Comparison of ENCODE assay signal across 8 mouse cellular contexts in genomic region chr10:78068541-78068940, GRCm38 (mm10). TPM values are rescaled to one million over a fixed set of nuclear protein-coding genes. Genes with fewer than 3 reads are reported as not detected.
A peak's percentile ranks its signal among the peaks of the same experiment; 100 is the strongest.
DNase-seq lines count a peak whose midpoint lies in the region; ATAC-seq lines count a peak whose summit lies in the region.
"Had no signal": no experiment of that assay in that cellular context is flagged by ENCODE, and none has a peak within 500 bp of the region (broad histone marks: within the 10 kb centered on the region; RNA-seq: fewer than 3 reads in every experiment).

No protein-coding gene starts in this region.

- WGBS in neural tube, embryonic 11.5 days = 24% methylated on average over 11 of the region's 11 CpGs
- WGBS in forebrain, embryonic 15.5 days = 23% methylated on average over 11 of the region's 11 CpGs
- 15% methylated on average over 11 of the region's 11 CpGs for WGBS in limb, embryonic 15.5 days

- H3K4me3 ChIP-seq in neural tube, embryonic 11.5 days (ENCODE audit: low read depth, low read length) = peak overlapping the region; percentile 61
- peak overlapping the region; percentile 54 for H3K4me3 ChIP-seq in forebrain, embryonic 15.5 days
- peak overlapping the region; percentile 61 for H3K4me3 ChIP-seq in limb, embryonic 15.5 days

- no peak for ATAC-seq in neural tube, embryonic 11.5 days (ENCODE audit: insufficient read depth, low FRiP score, low TSS enrichment)
- no peak for ATAC-seq in forebrain, embryonic 15.5 days (replicated peaks)
- ATAC-seq in limb, embryonic 15.5 days (ENCODE audit: insufficient number of reproducible peaks, low FRiP score, low TSS enrichment, low read depth) = no peak
- no peak for ATAC-seq in monocyte, adult 5-6 weeks (replicated peaks; ENCODE audit: insufficient number of reproducible peaks, low FRiP score, low TSS enrichment, poor library complexity, severe bottlenecking)

- H3K27me3 ChIP-seq in neural tube, embryonic 11.5 days (ENCODE audit: control insufficient read depth, insufficient read depth, low read length) = peaks cover 8% of the 10 kb centered on the region; the same call in 1 of the 2 replicates
- H3K27me3 ChIP-seq in forebrain, embryonic 15.5 days = peaks cover 6% of the 10 kb centered on the region; the same call in 1 of the 2 replicates
- H3K27me3 ChIP-seq in limb, embryonic 15.5 days = peaks cover 14% of the 10 kb centered on the region

- no peak overlapping the region for H3K27ac ChIP-seq in neural tube, embryonic 11.5 days (ENCODE audit: low read depth, low read length)
- H3K27ac ChIP-seq in forebrain, embryonic 15.5 days (replicated peaks) = no peak overlapping the region
- no peak overlapping the region for H3K27ac ChIP-seq in limb, embryonic 15.5 days

- peak overlapping the region; percentile 100 for H3K4me2 ChIP-seq in neural tube, embryonic 11.5 days (ENCODE audit: low read depth)
- H3K4me2 ChIP-seq in forebrain, embryonic 15.5 days (replicated peaks) = peak overlapping the region; percentile 98
- H3K4me2 ChIP-seq in limb, embryonic 15.5 days = peak overlapping the region; percentile 96

- no peak for DNase-seq in neural tube, embryonic 11.5 days (ENCODE audit: low spot score)
- no peak for DNase-seq in neural tube, embryonic 10.5 days (ENCODE audit: extremely low spot score, low spot score)
- DNase-seq in yolk sac, embryonic 10.5 days (ENCODE audit: low spot score) = peak; percentile 23
- DNase-seq in thymus, postnatal 25 days = no peak

- H3K9ac ChIP-seq in neural tube, embryonic 11.5 days (ENCODE audit: low read length) = no peak overlapping the region
- H3K9ac ChIP-seq in forebrain, embryonic 15.5 days (replicated peaks) = peak overlapping the region; percentile 57; the same call in 1 of the 2 replicates
- H3K9ac ChIP-seq in limb, embryonic 15.5 days = no peak overlapping the region

- no peaks in the 10 kb centered on the region for H3K36me3 ChIP-seq in neural tube, embryonic 11.5 days (ENCODE audit: control insufficient read depth, insufficient read depth, low read length)
- no peaks in the 10 kb centered on the region for H3K36me3 ChIP-seq in forebrain, embryonic 15.5 days
- H3K36me3 ChIP-seq in limb, embryonic 15.5 days = no peaks in the 10 kb centered on the region

- no peaks in the 10 kb centered on the region for H3K9me3 ChIP-seq in neural tube, embryonic 11.5 days (ENCODE audit: control insufficient read depth, low read length)
- no peaks in the 10 kb centered on the region for H3K9me3 ChIP-seq in forebrain, embryonic 15.5 days
- H3K9me3 ChIP-seq in limb, embryonic 15.5 days = no peaks in the 10 kb centered on the region

- H3K4me1 ChIP-seq in neural tube, embryonic 11.5 days (ENCODE audit: control insufficient read depth, insufficient read depth, low read length) = no peaks in the 10 kb centered on the region
- H3K4me1 ChIP-seq in forebrain, embryonic 15.5 days = peaks cover 14% of the 10 kb centered on the region
- H3K4me1 ChIP-seq in limb, embryonic 15.5 days = peaks cover 14% of the 10 kb centered on the region

RNA-seq across cellular contexts. Expression of gene Icosl, which starts 0.6 kb away (rescaled TPM):
- 1.4 TPM in 2 replicates for polyA plus RNA-seq in neural tube, embryonic 11.5 days (2014; fragmentation: Nextera tagmentation; extraction: Ambion mirVana)
- 0.56 and 0.66 TPM in 2 replicates for polyA plus RNA-seq in forebrain, embryonic 15.5 days (2015; fragmentation: Nextera tagmentation; extraction: Ambion mirVana)
- polyA plus RNA-seq in limb, embryonic 15.5 days (2015; fragmentation: Nextera tagmentation; extraction: Ambion mirVana) = 7.2 and 7.3 TPM in 2 replicates
- 10.0 to 15.9 TPM (median 12.7 TPM) in 3 replicates for total RNA-seq in monocyte, adult 5-6 weeks (2017)

RNA-seq across cellular contexts. Expression of gene Aire, which starts 25.1 kb away (rescaled TPM):
- polyA plus RNA-seq in neural tube, embryonic 11.5 days (2014; fragmentation: Nextera tagmentation; extraction: Ambion mirVana) = not detected in 2 replicates
- 0.23 TPM in 1 of 2 replicates, not detected in the other for polyA plus RNA-seq in forebrain, embryonic 15.5 days (2015; fragmentation: Nextera tagmentation; extraction: Ambion mirVana)
- polyA plus RNA-seq in limb, embryonic 15.5 days (2015; fragmentation: Nextera tagmentation; extraction: Ambion mirVana) = 0.28 and 0.29 TPM in 2 replicates
- not detected in 3 replicates for total RNA-seq in monocyte, adult 5-6 weeks (2017)
- total RNA-seq: common myeloid progenitor, adult 5-6 weeks had no signal

RNA-seq across cellular contexts. Expression of gene Dnmt3l, which starts 26.8 kb away (rescaled TPM):
- not detected in 2 replicates for polyA plus RNA-seq in neural tube, embryonic 11.5 days (2014; fragmentation: Nextera tagmentation; extraction: Ambion mirVana)
- not detected in 2 replicates for polyA plus RNA-seq in forebrain, embryonic 15.5 days (2015; fragmentation: Nextera tagmentation; extraction: Ambion mirVana)
- polyA plus RNA-seq in limb, embryonic 15.5 days (2015; fragmentation: Nextera tagmentation; extraction: Ambion mirVana) = 0.58 TPM in 2 replicates
- not detected in 3 replicates for total RNA-seq in monocyte, adult 5-6 weeks (2017)

RNA-seq across cellular contexts. Expression of gene Pfkl, which starts 58.7 kb away (rescaled TPM):
- 125 and 127 TPM in 2 replicates for polyA plus RNA-seq in neural tube, embryonic 11.5 days (2014; fragmentation: Nextera tagmentation; extraction: Ambion mirVana)
- polyA plus RNA-seq in forebrain, embryonic 15.5 days (2015; fragmentation: Nextera tagmentation; extraction: Ambion mirVana) = 105 and 107 TPM in 2 replicates
- polyA plus RNA-seq in limb, embryonic 15.5 days (2015; fragmentation: Nextera tagmentation; extraction: Ambion mirVana) = 164 and 168 TPM in 2 replicates
- 46.0 to 51.9 TPM (median 46.4 TPM) in 3 replicates for total RNA-seq in monocyte, adult 5-6 weeks (2017)
